Mouse (Mus musculus) heart, postnatal 0 days (tissue): ENCODE measurements around the gene Spem2.

Experiments
- CTCF ChIP-seq: IDR thresholded peaks from 2 replicates; pipeline ENCODE4 v1.5.1; 2016; ENCODE audit warnings: antibody characterized with exemption, control low read depth, low read depth
- EP300 ChIP-seq: IDR thresholded peaks from 2 replicates; pipeline ENCODE4 v1.6.1; 2016; ENCODE audit warnings: antibody characterized with exemption, low read depth

DNA sequence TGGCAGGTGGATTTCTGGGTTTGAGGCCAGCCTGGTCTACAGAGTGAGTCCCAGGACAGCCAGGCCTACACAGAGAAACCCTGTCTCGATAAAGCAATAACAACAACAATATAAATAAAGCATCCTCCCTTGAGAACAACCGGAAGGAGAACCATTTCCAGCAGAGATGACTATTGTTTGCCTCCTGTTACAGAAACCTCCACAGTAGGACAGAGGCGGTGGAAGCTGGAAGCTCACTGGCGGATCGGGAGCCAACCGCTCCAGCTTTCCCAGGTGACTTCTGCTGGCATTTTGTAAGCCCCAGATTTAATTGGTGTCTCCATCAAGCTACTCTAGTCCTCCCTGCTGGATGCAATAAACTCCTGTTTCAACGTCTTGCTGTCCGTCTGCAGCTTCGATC lies 47.3 kb upstream of the Spem2 start:
- TF ChIP-seq CTCF = no peak
- TF ChIP-seq EP300 = no peak
